Mouse (Mus musculus): ENCODE results near the gene Gm13278. TPM values are rescaled to one million over a fixed set of nuclear protein-coding genes. Genes with fewer than 3 reads are reported as not detected.

Gm13278 gene
- total RNA-seq, 2 experiments from 2014 or later: not detected

Other genes starting within 250 kb of the Gm13278 start
- not detected for gene Ifna15, start 233.3 kb upstream of the Gm13278 start, total RNA-seq (2021)
- gene Ifna14, start 219.8 kb upstream of the Gm13278 start, total RNA-seq (2021): not detected
- gene Ifna9, start 199.2 kb upstream of the Gm13278 start, total RNA-seq (2021): not detected
- gene Ifna12, start 188.2 kb upstream of the Gm13278 start, total RNA-seq (2021): not detected
- gene C87499, start 157.1 kb upstream of the Gm13278 start, total RNA-seq (2021): not detected
- not detected for gene Ifna13, start 147.1 kb upstream of the Gm13278 start, total RNA-seq (2021)
- not detected for gene Ifna16, start 114.6 kb upstream of the Gm13278 start, total RNA-seq (2021)
- gene Ifna2, start 107.6 kb upstream of the Gm13278 start, total RNA-seq (2021): not detected
- not detected for gene Ifnab, start 100.2 kb upstream of the Gm13278 start, total RNA-seq (2021)
- 1 to 10 TPM; 1.2 to 1.4 TPM for gene Gm26566, start 69.7 kb upstream of the Gm13278 start, total RNA-seq (2021)
- 100 to 1,000 TPM; 104 to 108 TPM for gene Klhl9, start 69.1 kb upstream of the Gm13278 start, total RNA-seq (2021)
- gene Gm13271, start 36.7 kb upstream of the Gm13278 start, total RNA-seq (2021): not detected
- gene Gm13283, start 31.4 kb upstream of the Gm13278 start, total RNA-seq (2021): not detected
- gene Gm13290, start 17.7 kb upstream of the Gm13278 start, total RNA-seq (2021): not detected
- not detected for gene Gm13289, start 14.6 kb upstream of the Gm13278 start, total RNA-seq (2021)
- not detected for gene Gm13272, start 11.7 kb upstream of the Gm13278 start, total RNA-seq (2021)
- not detected for gene Ifnz, start 9.4 kb upstream of the Gm13278 start, total RNA-seq (2021)
- not detected for gene Gm13276, start 5.8 kb upstream of the Gm13278 start, total RNA-seq (2021)
- gene Gm13277, start 2.9 kb upstream of the Gm13278 start, total RNA-seq (2021): not detected
- gene Gm13275, start 2.9 kb downstream of the Gm13278 start, total RNA-seq (2021): not detected
- not detected for gene Gm13279, start 5.8 kb downstream of the Gm13278 start, total RNA-seq (2021)
- gene Gm13285, start 8.1 kb downstream of the Gm13278 start, total RNA-seq (2021): not detected
- not detected for gene Gm13287, start 11.7 kb downstream of the Gm13278 start, total RNA-seq (2021)
- not detected for gene Gm13288, start 14.0 kb downstream of the Gm13278 start, total RNA-seq (2021)
- not detected for gene Ifna7, start 24.7 kb downstream of the Gm13278 start, total RNA-seq (2021)
- not detected for gene Ifna11, start 28.4 kb downstream of the Gm13278 start, total RNA-seq (2021)
- gene Ifna6, start 35.9 kb downstream of the Gm13278 start, total RNA-seq (2021): not detected
- gene Ifna5, start 44.0 kb downstream of the Gm13278 start, total RNA-seq (2021): not detected
- not detected for gene Ifna4, start 50.3 kb downstream of the Gm13278 start, total RNA-seq (2021)
- gene Ifna1, start 58.5 kb downstream of the Gm13278 start, total RNA-seq (2021): not detected
- not detected for gene Ifne, start 88.7 kb downstream of the Gm13278 start, total RNA-seq (2021)

All from left cerebral cortex, postnatal 25 days (tissue).